Comparison of ENCODE assay signal across 20 mouse cellular contexts in genomic region chr14:121248346-121248745, GRCm38 (mm10).
DNase-seq lines count a peak whose midpoint lies in the region; ATAC-seq and TF ChIP-seq lines count a peak whose summit lies in the region.
"Had no signal": no experiment of that assay in that cellular context is flagged by ENCODE, and none has a peak within 500 bp of the region (broad histone marks: within the 10 kb centered on the region; RNA-seq: fewer than 3 reads in every experiment).

No protein-coding gene starts in this region.

- no peak for ATAC-seq in embryonic facial prominence, embryonic 15.5 days (ENCODE audit: insufficient number of reproducible peaks, low FRiP score, low TSS enrichment, low read depth)

- H3ac ChIP-seq in myocyte (ENCODE audit: control insufficient read depth, insufficient read length) = no peak overlapping the region

- peaks cover 40% of the 10 kb centered on the region for H3K4me1 ChIP-seq in embryonic facial prominence, embryonic 15.5 days

- no peak for TF ChIP-seq POLR2A in myocyte (IDR thresholded peaks at IDR 0.05; ENCODE audit: insufficient read length, low read depth)

- no peaks in the 10 kb centered on the region for H3K27me3 ChIP-seq in embryonic facial prominence, embryonic 15.5 days
- no peaks in the 10 kb centered on the region for H3K27me3 ChIP-seq in myocyte (ENCODE audit: control insufficient read depth, insufficient read depth, insufficient read length)
- H3K27me3 ChIP-seq: midbrain, embryonic 12.5 days had no signal

- no peaks in the 10 kb centered on the region for H3K79me2 ChIP-seq in myocyte (ENCODE audit: control insufficient read depth, insufficient read depth)

- no peak overlapping the region for H3K9ac ChIP-seq in embryonic facial prominence, embryonic 15.5 days
- H3K9ac ChIP-seq: hindbrain, embryonic 14.5 days; midbrain, embryonic 12.5 days had no signal

- TF ChIP-seq CTCF in gastrocnemius, adult 2 months (IDR thresholded peaks at IDR 0.05) = no peak

- peak overlapping the region; percentile 63 for H3K27ac ChIP-seq in gastrocnemius, adult 2 months
- peak overlapping the region; percentile 89 for H3K27ac ChIP-seq in embryonic facial prominence, embryonic 15.5 days (replicated peaks)
- H3K27ac ChIP-seq: hindbrain, embryonic 14.5 days; midbrain, embryonic 12.5 days had no signal

- no peaks in the 10 kb centered on the region for H3K9me3 ChIP-seq in embryonic facial prominence, embryonic 15.5 days (replicated peaks)
- H3K9me3 ChIP-seq: midbrain, embryonic 12.5 days had no signal

- H3K36me3 ChIP-seq in embryonic facial prominence, embryonic 15.5 days = peaks cover 25% of the 10 kb centered on the region
- no peaks in the 10 kb centered on the region for H3K36me3 ChIP-seq in myocyte (ENCODE audit: control insufficient read depth, insufficient read depth)
- H3K36me3 ChIP-seq: G1E had no signal

- intact Hi-C loops in gastrocnemius, adult 2 months (cut with DNase I) = no loop called here
- intact Hi-C loops in gastrocnemius, postnatal 36 days (cut with DNase I) = no loop called here

- 48% methylated on average over 5 of the region's 5 CpGs for WGBS in embryonic facial prominence, embryonic 15.5 days

- no peak for DNase-seq in gastrocnemius, adult 2 months
- no peak for DNase-seq in gastrocnemius, postnatal 36 days
- peak; percentile 21 for DNase-seq in lung, postnatal 36 days
- DNase-seq in lung, postnatal 25 days (ENCODE audit: low spot score) = no peak
- no peak for DNase-seq in urinary bladder, postnatal 25 days (ENCODE audit: low spot score)
- DNase-seq in adrenal gland, postnatal 4 days (ENCODE audit: low spot score in 2 of 2) = no peak
- DNase-seq: adrenal gland, postnatal 10 days; B cell, adult 2 months; cerebellum, postnatal 14 days; kidney, adult 11 months; kidney, postnatal 36 days; layer of hippocampus, postnatal 36 days; liver; right cerebral cortex, postnatal 4 days had no signal

- no peak overlapping the region for H3K4me3 ChIP-seq in gastrocnemius, adult 2 months
- no peak overlapping the region for H3K4me3 ChIP-seq in embryonic facial prominence, embryonic 15.5 days (replicated peaks)
- H3K4me3 ChIP-seq in myocyte = no peak overlapping the region
- H3K4me3 ChIP-seq: midbrain, embryonic 12.5 days had no signal

- no peak overlapping the region for H3K4me2 ChIP-seq in embryonic facial prominence, embryonic 15.5 days (replicated peaks)
- H3K4me2 ChIP-seq in myocyte (ENCODE audit: low read depth) = peak overlapping the region; percentile 30
- H3K4me2 ChIP-seq: heart, embryonic 11.5 days; hindbrain, embryonic 14.5 days; midbrain, embryonic 12.5 days had no signal

TF ChIP-seq in myocyte, 11 proteins besides CTCF, POLR2A, EP300 and RAD21:
- TF ChIP-seq POLR2AphosphoS2 (IDR thresholded peaks at IDR 0.05; ENCODE audit: insufficient read length, low read depth) (no peak), E2F4 (IDR thresholded peaks at IDR 0.05; ENCODE audit: insufficient read depth) (no peak)
